Mouse (Mus musculus): Measurements from ENCODE around the gene Grb2.

GRCm38 (mm10) chr11:115630532-115631504 lies 77.6 kb downstream of the Grb2 start:
- TF ChIP-seq CTCF (IDR thresholded peaks at IDR 0.05; ENCODE audit: low read depth) (no peak), EP300 (IDR thresholded peaks at IDR 0.05; ENCODE audit: low read depth) (no peak)

All from liver, embryonic 14.5 days (tissue).